Mouse (Mus musculus) lung, postnatal 0 days (tissue): ENCODE data around the gene Slc35e3. TPM values are rescaled to one million over a fixed set of nuclear protein-coding genes. Genes with fewer than 3 reads are reported as not detected.

ENCODE experiments used
- ATAC-seq: fragments of 200-750 bp; cut with Nextera tagmentation; 2 replicates; pipeline ENCODE4 v1.8.0; 2017; ENCODE audit warnings: moderate library complexity
- DNase-seq: peaks from one replicate; pipeline ENCODE4 v3.0.0-alpha.2; 2016; ENCODE audit warnings: low spot score
- H3K27ac ChIP-seq: fragments of 300-500 bp; sonication (generic); 2 replicates; pipeline ENCODE4 v1.5.1; 2014; ENCODE audit warnings: antibody characterized with exemption, mild to moderate bottlenecking, low read length, mixed read lengths
- H3K27me3 ChIP-seq: fragments of 300-500 bp; sonication (generic); replicated peaks from 2 replicates; pipeline ENCODE4 v1.6.1; 2014; ENCODE audit warnings: low read length, mixed read lengths; ENCODE audit not compliant: insufficient read depth
- H3K36me3 ChIP-seq: fragments of 300-500 bp; sonication (generic); 2 replicates; pipeline ENCODE4 v1.6.1; 2014; ENCODE audit warnings: low read length, mixed read lengths; ENCODE audit not compliant: insufficient read depth
- H3K4me1 ChIP-seq: fragments of 300-500 bp; sonication (generic); 2 replicates; pipeline ENCODE4 v1.6.1; 2014; ENCODE audit warnings: antibody characterized with exemption, low read depth, low read length, mixed read lengths; ENCODE audit not compliant: insufficient read depth
- H3K4me2 ChIP-seq: fragments of 300-500 bp; sonication (generic); replicated peaks from 2 replicates; pipeline ENCODE4 v1.6.1; 2014; ENCODE audit warnings: low read depth, mild to moderate bottlenecking, low read length, moderate library complexity, mixed read lengths
- H3K4me3 ChIP-seq: fragments of 300-500 bp; sonication (generic); 2 replicates; pipeline ENCODE4 v1.5.1; 2014; ENCODE audit warnings: low read depth, low read length
- H3K9ac ChIP-seq: fragments of 300-500 bp; sonication (generic); replicated peaks from 2 replicates; pipeline ENCODE4 v1.6.1; 2014; ENCODE audit warnings: low read depth, mild to moderate bottlenecking
- H3K9me3 ChIP-seq: fragments of 300-500 bp; sonication (generic); 2 replicates; pipeline ENCODE4 v1.6.1; 2016; ENCODE audit warnings: low read length, mixed read lengths
- CTCF ChIP-seq: IDR thresholded peaks from 2 replicates; pipeline ENCODE4 v1.5.1; 2016; ENCODE audit warnings: antibody characterized with exemption, mild to moderate bottlenecking
- EP300 ChIP-seq: IDR thresholded peaks from 2 replicates; pipeline ENCODE4 v1.6.1; 2016; ENCODE audit warnings: antibody characterized with exemption, mild to moderate bottlenecking, control low read depth
- WGBS: fragments of 180-500 bp; shearing (Covaris S2); extraction: QIAGEN DNeasy Blood & Tissue Kit; methylation state at CpG from one replicate; pipeline ENCODE4 v1.1.7; 2014; 5-methylcytosine and 5-hydroxymethylcytosine counted together
- polyA plus RNA-seq: library from polyadenylated mRNA; unstranded; fragments of >200 nt; fragmentation: Nextera tagmentation; extraction: Ambion mirVana; gene quantifications from 2 replicates; pipeline ENCODE4 v1.2.1, GENCODE M21; 2015

Slc35e3 gene
- polyA plus RNA-seq, 1 experiment from 2014 or later: 17.2 TPM

GRCm38 (mm10) chr10:117714048-117714545 lies 32.1 kb downstream of the Slc35e3 start:
- no peak overlapping the region for H3K9ac ChIP-seq
- peaks cover 6% of the 10 kb centered on the region; the same call in 1 of the 2 replicates for H3K4me1 ChIP-seq
- no peaks in the 10 kb centered on the region for H3K9me3 ChIP-seq
- ATAC-seq: no peak
- H3K4me3 ChIP-seq: no peak overlapping the region
- 80% methylated on average over 3 of the region's 3 CpGs for WGBS
- no peak overlapping the region for H3K27ac ChIP-seq
- no peak for DNase-seq
- no peaks in the 10 kb centered on the region for H3K27me3 ChIP-seq
- no peaks in the 10 kb centered on the region for H3K36me3 ChIP-seq
- H3K4me2 ChIP-seq: no peak overlapping the region
- TF ChIP-seq EP300 (no peak), CTCF (no peak)

DNA sequence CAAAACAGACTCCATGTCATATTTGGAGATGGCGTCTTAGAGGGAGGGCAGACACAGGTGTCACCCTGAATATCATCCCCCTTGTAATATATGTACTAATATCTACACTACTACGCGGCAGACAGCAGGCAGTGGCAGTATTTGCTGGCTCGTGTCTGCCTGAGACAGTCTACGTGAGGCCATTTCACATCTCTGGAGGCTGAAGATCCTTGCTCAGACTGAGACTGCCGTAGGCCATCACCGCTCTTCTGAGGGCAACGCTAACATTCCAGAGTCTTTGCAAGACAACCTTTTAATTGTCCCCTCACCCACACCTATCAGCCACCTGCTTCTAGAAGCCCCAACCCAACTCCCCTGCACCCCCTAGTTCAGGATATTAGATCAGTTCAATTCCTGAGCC lies 32.7 kb downstream of the Slc35e3 start:
- Histone ChIP-seq H3K4me1 (peaks cover 10% of the 10 kb centered on the region; the same call in 1 of the 2 replicates), H3K9me3 (no peaks in the 10 kb centered on the region), H3K4me2 (no peak overlapping the region), H3K27me3 (no peaks in the 10 kb centered on the region), H3K36me3 (no peaks in the 10 kb centered on the region), H3K27ac (no peak overlapping the region), H3K9ac (no peak overlapping the region), H3K4me3 (no peak overlapping the region)
- WGBS: 90% methylated on average over 8 of the region's 8 CpGs
- DNase-seq (no peak), ATAC-seq (no peak)
- TF ChIP-seq EP300 (no peak), CTCF (no peak)

GRCm38 (mm10) chr10:117712871-117713270 lies 33.3 kb downstream of the Slc35e3 start:
- Histone ChIP-seq H3K36me3 (no peaks in the 10 kb centered on the region), H3K4me1 (peaks cover 10% of the 10 kb centered on the region; the same call in 1 of the 2 replicates), H3K27ac (no peak overlapping the region), H3K27me3 (no peaks in the 10 kb centered on the region), H3K4me3 (no peak overlapping the region), H3K9me3 (no peaks in the 10 kb centered on the region), H3K9ac (no peak overlapping the region), H3K4me2 (no peak overlapping the region)
- TF ChIP-seq CTCF: no peak
- TF ChIP-seq EP300: no peak
- ATAC-seq (no peak), DNase-seq (no peak)
- WGBS: 92% methylated on average over 9 of the region's 9 CpGs

DNA sequence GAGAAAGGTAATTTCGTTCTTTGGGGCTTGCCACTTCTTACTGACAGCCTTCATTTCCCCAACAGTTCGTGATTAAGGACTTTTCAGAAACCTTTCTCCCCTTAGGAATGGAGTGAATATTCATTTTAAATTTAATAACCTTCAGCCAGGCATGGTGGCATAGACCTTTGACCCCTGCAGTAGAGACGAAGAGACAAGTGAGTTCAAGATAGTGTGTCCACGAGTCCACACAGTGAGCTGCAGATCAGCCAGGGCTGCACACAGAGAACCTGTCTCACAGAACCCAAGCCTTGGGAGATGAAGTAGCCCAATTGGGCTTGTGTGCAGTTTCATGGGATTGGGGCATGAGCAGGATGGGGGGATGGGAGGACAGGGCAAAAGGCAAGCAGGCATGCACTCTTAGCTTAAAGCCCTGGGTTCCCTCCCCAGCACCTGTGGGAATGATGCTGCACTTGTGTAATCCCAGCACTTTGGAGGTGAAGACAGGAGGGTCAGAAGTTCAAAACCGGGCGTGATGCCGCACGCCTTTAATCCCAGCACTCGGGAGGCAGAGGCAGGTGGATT lies 33.9 kb downstream of the Slc35e3 start:
- no peak overlapping the region for H3K9ac ChIP-seq
- TF ChIP-seq CTCF: no peak
- no peak for TF ChIP-seq EP300
- WGBS: 86% methylated on average over 9 of the region's 9 CpGs
- H3K4me3 ChIP-seq: no peak overlapping the region
- peaks cover 10% of the 10 kb centered on the region; the same call in 1 of the 2 replicates for H3K4me1 ChIP-seq
- DNase-seq (no peak), ATAC-seq (no peak)
- H3K27ac ChIP-seq: no peak overlapping the region
- no peaks in the 10 kb centered on the region for H3K9me3 ChIP-seq
- H3K36me3 ChIP-seq: no peaks in the 10 kb centered on the region
- H3K4me2 ChIP-seq: no peak overlapping the region
- no peaks in the 10 kb centered on the region for H3K27me3 ChIP-seq

DNA sequence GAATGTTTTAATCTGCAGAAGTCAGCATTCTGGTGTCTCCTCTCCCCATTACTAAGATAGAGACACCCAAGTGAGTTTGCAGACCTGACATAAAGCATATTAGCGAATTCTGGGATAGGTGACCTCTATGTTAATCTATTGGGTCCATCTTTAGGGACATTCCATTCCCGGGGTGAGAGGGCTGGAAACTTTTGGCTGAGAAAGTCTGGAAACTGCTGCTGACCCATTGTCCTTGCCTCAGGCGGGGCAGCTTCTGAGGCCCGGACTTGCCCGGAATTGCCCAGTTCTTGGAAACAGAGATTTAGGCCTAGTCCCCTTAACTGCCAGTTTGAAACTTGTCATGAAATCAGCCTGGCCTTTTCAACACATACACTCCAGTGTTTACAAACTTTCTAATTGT lies 34.8 kb downstream of the Slc35e3 start:
- Histone ChIP-seq H3K4me2 (peak overlapping the region; percentile 52; the same call in 1 of the 2 replicates), H3K4me3 (no peak overlapping the region), H3K36me3 (no peaks in the 10 kb centered on the region; the same call in 1 of the 2 replicates), H3K27me3 (no peaks in the 10 kb centered on the region), H3K4me1 (peaks cover 10% of the 10 kb centered on the region; the same call in 1 of the 2 replicates), H3K9me3 (no peaks in the 10 kb centered on the region), H3K9ac (peak overlapping the region; percentile 20; the same call in 1 of the 2 replicates), H3K27ac (peak overlapping the region; percentile 99; the same call in 1 of the 2 replicates)
- WGBS: 70% methylated on average over 5 of the region's 5 CpGs
- TF ChIP-seq EP300 (no peak), CTCF (no peak)
- ATAC-seq (no peak), DNase-seq (no peak)

GRCm38 (mm10) chr10:117710604-117711141 lies 35.5 kb downstream of the Slc35e3 start, which contains the start of gene Mdm2:
Gene Mdm2 (minus strand): TSS chr10:117710758.
- under 1% methylated on average over 49 of the region's 52 CpGs for WGBS
- H3K9ac ChIP-seq: peak within 1 kb of the TSS; percentile 97

More at GRCm38 (mm10) chr10:117710604-117711141, 35.5 kb downstream of the Slc35e3 start, which contains the start of gene Mdm2:
- peak within 1 kb of the TSS; percentile 72 for H3K4me2 ChIP-seq
- 0 out of 2 replicates have a peak, but pooled peaks have one; percentile 23 for TF ChIP-seq EP300
- TF ChIP-seq CTCF: peak; percentile 82
- peak; percentile 91 for ATAC-seq
- no peaks in the 10 kb centered on the region for H3K9me3 ChIP-seq
- peak; percentile 98 for DNase-seq
- peak within 1 kb of the TSS; percentile 98 for H3K4me3 ChIP-seq
- no peaks in the 10 kb centered on the region for H3K27me3 ChIP-seq
- peak within 1 kb of the TSS; percentile 99 for H3K27ac ChIP-seq
- H3K4me1 ChIP-seq: peaks cover 10% of the 10 kb centered on the region; the same call in 1 of the 2 replicates
- no peaks in the 10 kb centered on the region; the same call in 1 of the 2 replicates for H3K36me3 ChIP-seq
